Mouse (Mus musculus) cerebellum, postnatal 4 days (tissue): Measurements from ENCODE around the gene Lmod2.

ENCODE experiments used
- DNase-seq, 2 experiments: peaks; one replicate each; pipeline ENCODE4 v3.0.0; 2022; ENCODE audit warnings: low spot score in 2 of 2, mixed read lengths in 1 of 2

The Lmod2 gene

DNA sequence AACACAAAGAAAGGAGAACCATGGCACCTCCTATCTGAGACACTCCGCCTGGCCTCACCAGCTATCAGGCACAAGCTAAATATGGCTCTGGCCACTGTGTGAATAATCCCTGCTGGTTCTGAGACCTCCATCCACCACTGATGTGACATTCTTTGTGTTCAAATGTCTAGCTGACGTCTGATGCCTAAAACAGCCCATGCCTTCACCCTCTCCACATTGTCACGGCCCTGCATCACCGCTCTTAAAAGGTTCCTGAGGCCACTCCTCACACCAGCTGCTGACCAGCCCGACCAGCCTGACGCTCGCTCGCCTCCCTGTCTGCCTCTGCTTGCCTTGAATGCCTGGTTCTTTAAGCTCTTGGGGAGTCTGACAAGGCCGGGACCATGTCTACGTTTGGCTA is at the start of gene Lmod2:
Lmod2 (plus strand) TSS at position 263 of the 400 bp plus-strand sequence.
- no peak for DNase-seq

DNA sequence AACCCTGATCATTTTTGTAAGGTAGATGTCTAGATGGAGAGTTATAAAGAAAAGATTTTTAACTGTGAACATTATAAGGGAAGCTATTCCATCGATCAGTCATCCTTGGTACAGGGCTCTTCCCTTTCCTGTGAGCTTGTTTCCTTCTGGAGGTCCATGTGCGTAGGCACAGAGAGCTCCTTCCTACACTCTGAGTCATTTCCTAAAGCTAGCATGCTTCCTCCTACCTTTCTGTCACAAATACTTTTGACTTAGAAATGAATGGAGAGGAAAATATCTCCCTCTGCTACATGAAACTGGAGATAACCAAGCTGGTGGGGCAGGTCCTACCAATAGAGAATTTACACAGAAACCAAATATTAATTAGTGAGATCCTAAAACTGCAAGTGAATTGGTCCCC is 47.8 kb upstream of the Lmod2 start:
- DNase-seq: no peak

DNA sequence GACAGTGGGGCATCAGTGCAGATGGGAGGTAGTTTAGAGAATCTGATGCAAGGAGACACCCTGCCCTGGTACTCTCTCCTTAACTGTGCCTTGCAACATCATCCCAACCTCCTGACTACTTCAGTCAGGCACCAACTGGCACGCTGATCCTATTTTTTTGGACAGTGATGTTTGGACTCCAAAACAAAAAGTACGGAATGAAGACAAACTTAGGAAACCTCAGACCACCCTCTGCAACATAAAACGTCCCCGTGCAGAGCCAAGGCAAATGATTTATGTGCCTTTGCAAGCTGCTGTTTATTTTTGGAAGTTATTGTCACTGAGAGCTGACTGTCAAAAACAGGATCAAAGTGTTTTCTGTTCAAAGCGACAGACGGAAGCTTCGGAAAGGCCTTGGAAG is 45.5 kb upstream of the Lmod2 start:
- DNase-seq: no peak

DNA sequence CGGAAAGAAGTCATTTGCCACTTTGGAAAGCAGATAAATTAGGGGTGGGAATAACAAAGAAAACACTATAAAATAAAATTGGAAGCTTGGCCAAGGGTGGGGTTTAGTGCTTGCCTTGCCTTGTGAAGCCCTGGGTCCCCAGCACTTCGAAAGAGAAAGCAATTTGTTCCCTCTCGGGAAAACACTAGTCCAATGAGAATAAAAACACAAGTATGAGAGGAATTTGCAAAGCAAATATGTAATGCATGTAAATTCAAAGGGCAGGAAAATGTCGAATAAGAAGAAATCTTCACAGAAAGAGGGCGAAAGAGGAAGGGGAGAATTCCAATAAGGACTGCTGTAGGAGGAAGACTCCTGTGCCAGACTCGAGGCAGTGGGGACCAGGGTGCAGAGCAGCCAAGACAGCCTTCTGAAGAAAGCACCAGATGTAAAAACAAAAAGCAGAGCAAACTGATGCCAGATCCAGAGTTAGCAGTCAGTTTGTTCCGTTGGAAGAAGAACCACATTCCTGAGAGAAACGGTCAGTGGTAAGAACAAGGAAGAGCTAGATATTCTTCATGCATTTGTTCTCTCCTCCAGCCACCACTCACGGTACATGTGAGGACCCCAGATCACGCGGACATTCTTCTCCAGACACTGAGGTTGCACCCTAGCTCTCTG is 43.0 kb upstream of the Lmod2 start:
- DNase-seq: no peak

DNA sequence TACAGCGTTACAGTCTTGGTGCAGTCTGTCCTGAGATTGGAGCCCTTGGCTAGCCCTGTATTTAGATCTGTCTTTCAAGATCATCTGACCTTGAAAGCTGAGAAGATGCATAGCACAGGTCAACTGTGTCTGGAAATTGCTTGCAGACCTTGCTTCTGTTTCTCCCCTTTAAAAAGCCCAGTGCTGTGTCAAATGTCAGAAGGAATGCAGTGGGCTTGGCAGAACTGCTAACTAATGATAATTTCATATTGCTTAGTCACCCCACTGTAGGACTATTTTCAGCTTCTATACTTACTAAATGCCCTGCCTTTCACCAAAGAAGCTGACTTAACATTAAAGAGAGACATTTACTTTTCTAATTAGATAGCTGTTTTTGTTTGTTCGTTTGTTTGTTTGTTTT is 42.1 kb upstream of the Lmod2 start:
- DNase-seq: no peak

DNA sequence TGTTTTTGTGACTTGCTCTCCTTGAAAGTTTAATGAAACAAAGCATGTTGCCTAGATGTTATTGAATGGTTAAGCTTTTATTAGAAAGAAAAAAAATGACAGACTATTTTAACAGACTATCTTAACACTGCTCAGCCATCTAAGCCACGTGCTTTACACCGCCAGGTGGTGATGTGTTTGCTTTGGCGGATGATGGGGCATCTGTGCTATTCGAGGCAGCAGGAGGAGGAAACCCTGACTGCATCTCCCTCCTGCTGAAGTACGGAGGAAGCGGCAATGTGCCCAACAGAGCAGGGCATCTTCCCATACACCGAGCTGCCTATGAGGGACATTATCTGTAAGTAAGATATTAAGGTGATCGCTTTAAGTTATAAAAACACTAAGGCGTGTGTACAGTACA is 33.5 kb upstream of the Lmod2 start:
- no peak for DNase-seq

DNA sequence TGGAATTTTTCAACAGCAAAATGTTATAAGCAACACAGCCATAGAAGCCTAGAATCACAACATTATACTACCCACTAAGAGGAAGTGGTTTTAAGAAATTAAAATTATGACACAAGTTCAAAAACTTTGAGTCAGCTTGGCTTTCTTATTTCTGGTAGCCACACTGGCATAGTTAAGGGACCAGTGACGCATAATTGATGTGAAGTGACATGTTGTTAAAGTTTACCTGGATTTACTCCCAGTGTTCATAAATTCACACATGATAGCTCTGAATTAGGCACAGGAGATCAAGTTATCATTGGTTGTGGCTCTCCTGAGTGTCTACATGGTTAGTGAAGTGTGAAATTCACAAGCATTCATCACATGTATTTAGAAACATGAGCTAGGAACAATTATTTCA is 32.7 kb upstream of the Lmod2 start:
- DNase-seq: no peak

DNA sequence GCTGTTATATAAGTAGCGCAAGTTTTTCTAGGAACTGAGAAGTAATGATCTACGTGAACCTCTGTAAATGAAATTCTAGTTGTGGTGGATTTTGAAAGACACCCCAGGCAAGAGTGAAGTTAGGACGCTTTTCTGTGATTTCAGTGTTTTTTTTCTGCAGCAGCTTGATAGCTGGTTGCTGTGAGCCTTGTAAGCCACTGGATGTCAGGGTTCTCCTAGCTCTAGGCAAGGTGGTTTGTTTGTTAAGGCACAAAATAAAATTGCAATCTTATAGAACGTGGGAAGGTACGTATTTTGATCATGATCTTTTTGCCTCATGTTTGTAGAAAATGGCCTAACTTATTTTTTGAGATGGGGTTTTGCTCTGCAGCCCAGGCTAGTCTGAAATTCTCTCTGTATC is 28.6 kb upstream of the Lmod2 start:
- DNase-seq: no peak

DNA sequence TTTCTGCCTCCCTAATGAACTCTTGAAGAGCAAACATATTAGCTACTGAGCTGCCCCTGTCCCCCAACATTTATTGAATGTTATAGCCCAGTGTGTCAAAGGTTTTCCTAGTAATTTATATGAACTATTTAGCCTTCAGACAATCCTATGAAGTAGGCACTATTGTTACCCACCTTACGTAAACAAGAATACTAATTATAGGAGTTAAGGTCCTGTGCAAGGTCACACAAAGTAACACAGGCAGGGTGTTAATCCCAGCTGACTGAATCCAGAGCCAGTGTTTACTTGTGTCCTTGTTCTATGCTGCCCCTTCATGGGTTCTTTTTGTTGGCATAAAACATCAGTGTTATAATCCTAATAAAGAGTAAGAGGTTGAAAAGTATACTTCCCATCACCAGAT is 27.9 kb upstream of the Lmod2 start:
- no peak for DNase-seq

DNA sequence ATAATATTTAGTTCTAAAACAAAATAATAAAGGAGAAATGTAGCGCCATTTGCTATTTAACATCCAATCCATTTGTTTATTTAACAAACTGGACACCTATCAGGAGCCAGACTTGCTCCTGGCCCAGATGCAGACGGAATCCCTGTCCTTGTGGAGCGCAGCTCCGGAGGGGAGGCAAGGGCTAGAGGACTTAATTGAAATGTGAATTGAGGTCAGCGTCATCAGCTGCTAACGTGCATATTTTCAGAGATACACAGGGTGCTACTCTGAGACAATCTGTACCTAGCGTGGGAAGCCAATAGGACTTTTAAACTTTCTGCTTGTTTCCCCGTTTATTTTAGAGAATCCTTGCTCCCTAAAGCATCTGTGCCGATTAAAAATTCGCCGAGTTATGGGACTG is 27.3 kb upstream of the Lmod2 start:
- DNase-seq: no peak

DNA sequence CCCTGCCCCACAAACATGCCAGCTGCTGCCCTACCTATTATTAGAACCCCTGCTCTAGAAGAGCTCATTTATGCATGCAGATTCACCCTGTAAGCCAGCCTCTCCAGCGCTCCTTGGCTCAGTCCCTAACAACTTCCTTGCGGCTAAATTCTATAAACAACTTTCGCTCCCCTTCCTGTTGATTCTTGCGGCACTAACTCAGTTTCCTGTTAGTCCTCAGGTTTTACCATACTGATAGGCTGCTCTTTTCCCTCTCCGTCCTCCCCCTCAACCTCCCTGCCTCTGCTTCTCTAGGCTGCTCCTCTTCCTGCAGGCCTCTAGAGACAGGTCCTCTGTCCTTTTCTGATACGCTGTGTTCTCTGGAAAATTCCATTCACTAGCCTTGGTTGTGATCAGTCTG is 26.4 kb upstream of the Lmod2 start:
- no peak for DNase-seq

DNA sequence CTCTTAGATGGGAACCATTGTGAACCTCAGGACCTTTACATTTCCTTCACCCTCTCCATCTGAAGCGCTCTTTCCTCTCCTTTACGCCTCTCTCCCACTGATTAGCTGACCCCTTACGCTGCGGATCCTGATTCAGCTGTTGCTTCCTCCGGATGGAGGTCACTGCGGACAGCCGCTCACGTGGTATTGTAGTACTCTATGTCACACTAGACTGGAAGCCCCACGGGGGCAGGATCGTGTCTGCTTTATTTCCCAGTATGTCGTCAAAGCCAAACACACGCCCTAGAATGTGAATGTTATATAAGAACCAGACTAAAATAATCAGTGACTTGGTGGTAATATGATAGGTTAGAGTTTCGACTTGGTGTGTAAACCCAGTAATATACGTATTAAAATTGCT is 25.1 kb upstream of the Lmod2 start:
- no peak for DNase-seq

DNA sequence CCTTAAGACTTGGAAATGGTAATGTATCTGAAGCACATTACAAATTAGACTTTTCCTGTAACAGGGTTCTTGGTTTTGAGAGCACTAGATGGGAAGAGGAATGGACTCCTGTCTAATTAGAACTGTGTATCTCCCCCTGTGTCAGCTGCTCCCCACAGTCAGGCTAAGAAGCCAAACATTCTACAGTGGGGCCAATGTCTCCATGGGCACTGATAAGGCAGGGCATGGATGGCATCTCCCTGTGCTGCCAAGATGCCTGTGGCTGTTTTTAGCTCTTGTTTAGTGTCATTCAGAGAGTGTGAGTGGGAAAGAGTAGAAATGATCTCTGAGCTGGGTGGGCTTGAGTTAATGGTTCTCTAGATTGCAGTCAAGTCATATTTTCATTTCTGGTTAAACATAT is 24.2 kb upstream of the Lmod2 start:
- DNase-seq: no peak

DNA sequence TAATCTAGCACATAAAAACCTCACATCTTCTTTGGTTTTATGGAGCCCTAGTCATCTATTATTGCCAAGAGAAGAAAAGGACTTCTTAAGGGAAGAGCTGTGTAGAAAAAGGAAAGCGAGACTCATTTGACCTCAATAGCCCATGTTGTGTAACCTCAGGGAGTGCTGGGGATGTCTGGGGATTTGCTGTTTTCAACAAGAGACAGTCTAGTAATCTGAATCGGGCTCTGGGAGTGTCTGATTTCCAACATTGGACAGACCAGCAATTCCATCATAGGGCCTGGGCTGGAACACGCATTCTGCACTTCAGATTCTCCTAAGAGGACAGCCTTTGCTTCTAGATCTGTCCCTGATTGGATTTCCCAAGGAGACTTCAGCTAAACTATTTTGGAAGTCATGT is 14.1 kb upstream of the Lmod2 start:
- no peak for DNase-seq

DNA sequence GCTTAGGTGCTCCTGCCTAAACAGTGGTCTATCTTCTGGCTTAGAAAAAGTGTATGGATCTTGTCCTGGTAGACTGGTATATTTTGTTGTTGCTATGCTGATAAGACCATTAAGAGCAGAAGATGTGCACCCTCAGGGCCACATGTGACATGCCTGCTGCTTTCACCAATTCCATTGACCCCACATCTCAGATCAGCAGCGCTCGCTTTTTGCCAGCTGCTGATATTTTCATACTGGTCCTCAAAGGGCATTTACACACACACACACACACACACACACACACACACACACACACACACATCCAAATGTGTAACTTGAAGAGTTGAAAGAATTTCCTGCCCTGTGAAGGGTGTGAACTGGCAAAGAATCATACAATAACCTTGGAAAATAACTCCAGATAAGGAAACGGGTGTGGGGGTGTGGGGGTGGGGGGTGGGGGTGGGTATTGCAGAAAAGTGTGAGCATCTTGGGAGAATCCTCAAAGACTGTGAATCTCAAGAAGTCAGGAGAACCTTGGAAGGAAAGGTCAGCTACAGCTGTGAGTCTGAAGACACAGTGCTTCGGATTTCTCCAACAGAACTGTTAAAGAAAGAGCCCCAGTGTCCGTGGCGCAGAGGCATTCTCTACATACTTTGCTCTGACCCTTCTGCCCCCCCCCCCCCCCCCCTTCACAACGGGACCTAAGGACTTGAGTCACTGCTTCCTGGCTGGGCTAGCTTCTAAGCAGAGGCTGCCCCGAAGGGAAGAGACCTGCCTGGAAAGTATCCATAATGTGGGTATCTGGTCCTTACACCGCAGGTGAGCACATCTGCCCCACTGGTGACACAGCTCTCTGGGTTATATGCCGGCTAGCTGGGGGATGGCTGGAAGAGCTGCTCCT is 11.9 kb upstream of the Lmod2 start:
- DNase-seq: no peak

DNA sequence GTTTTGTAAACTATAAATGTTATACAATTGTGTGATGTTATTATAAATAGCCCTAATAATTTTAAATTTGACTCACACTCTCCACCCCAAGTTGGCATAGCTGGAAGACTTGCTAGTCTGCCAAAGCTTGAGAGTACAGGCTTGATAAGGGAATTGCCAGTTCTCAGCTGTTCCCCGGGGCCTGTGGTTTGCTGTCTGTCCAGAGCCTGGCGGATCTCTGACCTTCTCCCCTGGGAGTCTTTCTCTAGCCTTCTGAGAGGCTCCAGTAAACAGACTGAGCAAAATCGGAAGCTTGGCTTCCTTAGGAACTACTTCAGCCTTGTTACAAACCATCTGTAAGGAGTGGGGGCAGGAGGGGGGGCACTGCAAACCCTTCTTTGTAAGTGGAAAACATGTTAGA is 10.7 kb upstream of the Lmod2 start:
- no peak for DNase-seq

DNA sequence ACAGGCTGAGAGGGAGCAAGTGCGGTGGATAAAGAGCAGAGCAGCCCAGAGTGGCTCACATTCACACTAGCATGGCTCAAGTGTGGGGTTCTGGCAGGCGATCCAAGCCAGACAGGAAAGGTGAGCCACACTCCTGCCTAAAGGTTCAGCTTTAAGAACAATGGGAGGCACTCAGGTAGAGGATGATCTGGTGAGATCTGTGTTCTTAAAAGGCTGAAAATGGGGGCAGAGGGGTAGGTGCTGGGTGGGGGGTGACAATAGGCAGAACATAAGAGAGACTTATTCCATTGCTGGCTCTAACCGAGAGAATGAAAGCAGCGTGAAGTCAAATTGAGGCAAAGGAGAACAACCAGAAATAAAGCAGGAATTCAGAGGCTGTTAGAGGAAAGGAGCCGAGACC is 7.3 kb upstream of the Lmod2 start:
- DNase-seq: no peak

DNA sequence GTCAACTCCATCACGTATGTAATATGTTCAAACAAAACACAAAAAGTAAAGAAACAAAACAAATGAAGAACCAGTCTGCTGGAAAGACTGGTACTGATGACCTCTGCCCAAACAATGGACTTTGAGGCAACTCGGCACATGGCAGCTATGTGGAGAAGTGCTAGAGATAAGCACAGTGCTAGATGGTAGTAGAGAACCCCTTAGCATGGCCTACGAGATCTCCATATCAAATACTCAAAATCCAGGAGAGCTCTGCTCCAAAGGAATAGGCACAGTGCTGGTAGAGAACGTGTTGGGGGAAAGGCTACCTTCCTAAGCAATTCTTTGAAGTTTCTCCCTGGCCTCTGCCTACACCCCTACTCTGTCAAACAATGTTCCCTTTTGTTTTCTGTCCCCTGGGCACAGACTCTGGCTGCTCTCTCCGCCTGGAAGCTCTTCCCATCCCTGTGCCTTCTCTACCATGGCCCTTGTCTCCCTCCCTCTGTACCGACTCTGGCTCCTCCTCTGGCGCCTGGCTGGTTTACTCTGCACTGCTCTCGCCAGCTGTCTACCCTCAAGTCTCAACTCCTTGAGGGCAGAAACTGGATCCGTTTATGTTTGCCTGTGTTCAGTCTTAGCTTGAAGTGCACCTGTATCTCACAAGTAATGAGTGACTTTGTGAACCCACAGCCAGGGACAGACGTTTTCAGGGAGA is 5.9 kb upstream of the Lmod2 start:
- no peak for DNase-seq

DNA sequence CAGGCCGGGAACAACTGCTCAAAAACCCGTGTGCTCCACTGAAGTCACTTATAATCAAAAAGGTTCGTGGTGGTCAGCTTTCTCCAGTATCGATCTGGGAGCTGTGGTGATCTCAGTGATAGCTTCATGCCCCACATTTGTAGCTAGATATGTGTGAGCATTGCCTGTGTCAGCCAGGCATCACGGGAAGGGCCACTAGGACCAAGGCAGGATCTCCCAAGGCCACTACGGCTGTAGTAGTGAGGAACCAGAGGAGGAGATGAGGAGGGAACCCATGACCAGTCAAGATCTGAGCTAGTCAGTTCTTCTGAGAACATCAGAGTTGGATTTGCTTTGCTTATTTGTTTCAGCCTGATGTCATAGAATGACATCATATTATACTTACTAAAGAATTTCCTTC is 1.6 kb downstream of the Lmod2 start:
- no peak for DNase-seq

DNA sequence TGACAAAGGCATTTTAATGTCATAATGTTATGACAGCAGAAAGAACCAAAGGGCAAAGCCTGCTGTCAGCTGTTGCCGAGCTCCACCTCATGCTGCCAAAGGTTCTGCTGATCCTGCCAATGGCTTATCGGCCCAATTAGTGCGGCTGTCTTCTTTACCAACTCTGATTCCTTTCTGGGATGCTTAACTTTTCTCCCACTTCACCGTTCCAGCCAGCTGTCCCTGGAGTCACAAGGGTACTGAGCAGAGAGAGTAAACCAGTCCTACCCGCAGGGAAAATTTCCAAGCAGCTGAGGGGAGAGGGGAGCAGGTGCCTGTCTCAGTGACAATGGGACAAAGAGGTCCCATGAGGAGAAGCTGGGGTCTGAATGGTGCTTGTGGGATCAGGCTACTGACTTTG is 2.1 kb downstream of the Lmod2 start:
- DNase-seq: no peak

DNA sequence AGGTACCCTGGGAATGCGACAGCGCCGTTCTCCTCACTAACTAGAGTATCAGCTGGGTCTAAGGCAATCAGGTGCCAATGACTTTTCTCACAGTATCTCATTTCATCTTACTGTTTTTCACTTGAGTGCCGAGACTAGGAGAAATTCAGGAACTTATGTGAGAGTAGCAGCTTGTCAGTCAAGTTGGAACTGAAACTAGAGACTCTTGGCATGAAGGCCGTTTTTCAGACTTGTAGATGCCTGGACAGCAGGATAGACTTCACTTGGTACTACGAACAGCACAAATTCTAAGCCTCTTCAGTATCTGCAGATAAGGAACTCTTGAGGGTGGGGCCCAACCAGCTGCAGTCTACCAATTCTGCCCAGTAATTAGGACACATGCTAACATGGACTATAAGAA is 2.6 kb downstream of the Lmod2 start:
- no peak for DNase-seq

DNA sequence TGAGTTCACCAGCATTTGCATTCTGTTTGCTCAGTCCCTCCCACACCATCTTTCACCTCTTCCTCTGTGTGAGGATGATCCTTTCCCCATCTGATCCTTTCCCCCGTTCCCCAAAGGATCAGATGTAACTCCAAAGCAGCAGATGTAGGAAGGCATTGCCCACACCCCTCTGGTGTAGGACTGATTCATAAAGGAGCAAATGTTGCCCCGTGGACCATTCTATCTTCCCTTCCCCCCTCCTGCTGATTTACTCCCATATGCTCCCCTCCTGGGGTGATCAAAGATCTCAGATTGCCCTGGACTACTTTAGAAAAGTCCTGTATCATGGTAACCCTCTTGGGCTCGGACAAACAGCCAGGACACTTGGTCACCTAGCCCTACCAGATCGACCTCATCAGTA is 3.2 kb downstream of the Lmod2 start:
- no peak for DNase-seq

DNA sequence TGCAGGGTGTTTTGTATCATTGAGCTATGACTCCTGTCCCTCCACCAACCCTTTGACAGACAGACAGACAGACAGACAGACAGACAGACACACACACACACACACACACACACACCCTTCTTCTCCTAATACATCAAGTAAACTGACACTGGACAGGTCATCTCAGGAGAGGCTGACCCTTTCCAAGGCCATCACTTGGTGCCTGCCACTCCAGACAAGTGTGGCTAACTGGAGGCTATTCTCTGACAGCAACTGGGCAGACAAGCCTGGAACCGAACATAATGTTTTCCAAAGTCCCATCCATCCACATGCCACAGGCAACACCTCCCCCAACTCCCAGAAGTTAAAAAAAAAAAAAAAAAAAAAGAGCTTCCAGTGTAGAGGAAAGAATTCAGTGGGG is 4.1 kb downstream of the Lmod2 start:
- no peak for DNase-seq
